Mouse (Mus musculus) limb, embryonic 14.5 days (tissue): ENCODE results near the gene Ms4a8a. TPM values are rescaled to one million over a fixed set of nuclear protein-coding genes. Genes with fewer than 3 reads are reported as not detected.
"Not testable (repeated sequence)": the region's sequence is repeated elsewhere in the genome, so short reads cannot be mapped to it uniquely, and the experiment has no call there.

Experiments used
- ATAC-seq: fragments of 200-750 bp; cut with Nextera tagmentation; 2 replicates; pipeline ENCODE4 v1.8.0; 2017; ENCODE audit warnings: low read depth, moderate number of reproducible peaks, moderate TSS enrichment; ENCODE audit not compliant: low FRiP score
- DNase-seq: peaks from one replicate; pipeline ENCODE4 v3.0.0-alpha.2; 2015; ENCODE audit warnings: low spot score
- H3K27ac ChIP-seq: fragments of 300-500 bp; sonication (generic); replicated peaks from 2 replicates; pipeline ENCODE4 v1.5.1; 2014; ENCODE audit warnings: low read depth, mild to moderate bottlenecking, low read length, moderate library complexity, mixed read lengths
- H3K27me3 ChIP-seq: fragments of 300-500 bp; sonication (generic); 2 replicates; pipeline ENCODE4 v1.6.1; 2014; ENCODE audit warnings: low read length, mixed read lengths; ENCODE audit not compliant: control insufficient read depth, insufficient read depth
- H3K36me3 ChIP-seq: fragments of 300-500 bp; sonication (generic); 2 replicates; pipeline ENCODE4 v1.6.1; 2014; ENCODE audit warnings: mild to moderate bottlenecking, low read length, moderate library complexity, mixed read lengths; ENCODE audit not compliant: control insufficient read depth, insufficient read depth
- H3K4me1 ChIP-seq: fragments of 300-500 bp; sonication (generic); 2 replicates; pipeline ENCODE4 v1.6.1; 2014; ENCODE audit warnings: antibody characterized with exemption, low read length, mixed read lengths; ENCODE audit not compliant: control insufficient read depth, insufficient read depth
- H3K4me2 ChIP-seq: fragments of 300-500 bp; sonication (generic); replicated peaks from 2 replicates; pipeline ENCODE4 v1.6.1; 2014; ENCODE audit warnings: low read depth, mild to moderate bottlenecking, low read length, moderate library complexity; ENCODE audit not compliant: severe bottlenecking
- H3K4me3 ChIP-seq: fragments of 300-500 bp; sonication (generic); replicated peaks from 2 replicates; pipeline ENCODE4 v1.5.1; 2014; ENCODE audit warnings: low read length
- H3K9ac ChIP-seq: fragments of 300-500 bp; sonication (generic); 2 replicates; pipeline ENCODE4 v1.6.1; 2014; ENCODE audit warnings: mild to moderate bottlenecking, low read depth, low read length, moderate library complexity; ENCODE audit not compliant: severe bottlenecking
- H3K9me3 ChIP-seq: fragments of 300-500 bp; sonication (generic); 2 replicates; pipeline ENCODE4 v1.6.1; 2016; ENCODE audit warnings: low read length; ENCODE audit not compliant: control insufficient read depth
- POLR2A ChIP-seq: fragments of 200-500 bp; IDR thresholded peaks from 2 replicates; pipeline ENCODE4 v1.8.0; 2012; ENCODE audit warnings: inconsistent platforms, mild to moderate bottlenecking, moderate library complexity, borderline replicate concordance; ENCODE audit not compliant: insufficient read depth, insufficient read length; ENCODE audit errors: extremely low read depth
- WGBS: fragments of 180-500 bp; shearing (Covaris S2); extraction: QIAGEN DNeasy Blood & Tissue Kit; methylation state at CpG from one replicate; pipeline ENCODE4 v1.1.7; 2014; 5-methylcytosine and 5-hydroxymethylcytosine counted together
- polyA plus RNA-seq, 2 experiments: library from polyadenylated mRNA; depleted of rRNA in 1 of 2; stranded (reverse) in 1 of 2; unstranded in 1 of 2; fragments of >200 nt; fragmentation: Nextera tagmentation in 1 of 2; extraction: Ambion mirVana in 1 of 2; gene quantifications; 2 replicates each; pipeline versions ENCODE4 v1.2.1 to v1.2.3; 2012 to 2014

Gene Ms4a8a
- polyA plus RNA-seq (2012; rRNA removed) (0.06 TPM in 1 of 2 replicates, not detected in the other), polyA plus RNA-seq (2014; fragmentation: Nextera tagmentation; extraction: Ambion mirVana) (not detected in 2 replicates)

GRCm38 (mm10) chr19:11080934-11081333 lies at the start of gene Ms4a8a:
TSS of gene Ms4a8a (minus strand) at chr19:11081102.
- no peak for TF ChIP-seq POLR2A
- ATAC-seq (no peak), DNase-seq (no peak)
- Histone ChIP-seq H3K27ac (no peak within 1 kb of the TSS), H3K4me1 (no peaks in the 10 kb centered on the region), H3K9ac (no peak within 1 kb of the TSS), H3K4me3 (no peak within 1 kb of the TSS), H3K36me3 (no peaks in the 10 kb centered on the region), H3K9me3 (no peaks in the 10 kb centered on the region), H3K27me3 (no peaks in the 10 kb centered on the region), H3K4me2 (no peak within 1 kb of the TSS)
- 84% methylated on average over 4 of the region's 4 CpGs for WGBS

DNA sequence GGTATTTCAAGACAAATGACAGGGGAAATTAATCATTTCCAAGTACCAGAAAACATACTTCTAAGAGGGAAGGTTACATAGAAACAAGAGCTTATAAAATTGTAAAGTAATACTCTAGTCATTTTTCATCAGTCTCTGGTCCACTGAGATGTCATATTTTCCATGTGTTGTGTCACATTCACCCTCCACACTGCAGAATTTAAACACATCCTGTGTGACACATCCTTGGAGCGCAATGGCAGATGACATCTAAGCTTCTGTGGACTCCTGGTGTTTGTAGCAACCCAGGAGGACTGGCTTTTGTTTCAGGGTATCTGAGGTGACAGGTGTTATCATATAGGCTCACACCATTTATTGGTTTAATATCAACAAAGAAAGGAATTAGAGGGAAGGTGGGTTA lies 48.8 kb upstream of the Ms4a8a start:
- Histone ChIP-seq H3K27ac (no peak overlapping the region), H3K9ac (no peak overlapping the region), H3K27me3 (no peaks in the 10 kb centered on the region), H3K4me2 (no peak overlapping the region), H3K4me1 (no peaks in the 10 kb centered on the region), H3K36me3 (no peaks in the 10 kb centered on the region), H3K9me3 (peaks cover 3% of the 10 kb centered on the region), H3K4me3 (no peak overlapping the region)
- 89% methylated on average over 1 of the region's 1 CpGs for WGBS
- no peak for TF ChIP-seq POLR2A
- ATAC-seq (no peak), DNase-seq (no peak)

GRCm38 (mm10) chr19:11121016-11121420 lies 40.1 kb upstream of the Ms4a8a start:
- H3K4me1 ChIP-seq, DNase-seq, H3K27me3 ChIP-seq, H3K9me3 ChIP-seq, H3K27ac ChIP-seq, H3K36me3 ChIP-seq: not testable (repeated sequence)
- Histone ChIP-seq H3K4me2 (peak overlapping the region; percentile 42; the same call in 1 of the 2 replicates), H3K9ac (peak overlapping the region; percentile 58), H3K4me3 (peak overlapping the region; percentile 35)
- WGBS = under 1% methylated on average over 13 of the region's 38 CpGs
- peak; percentile 97 for ATAC-seq

DNA sequence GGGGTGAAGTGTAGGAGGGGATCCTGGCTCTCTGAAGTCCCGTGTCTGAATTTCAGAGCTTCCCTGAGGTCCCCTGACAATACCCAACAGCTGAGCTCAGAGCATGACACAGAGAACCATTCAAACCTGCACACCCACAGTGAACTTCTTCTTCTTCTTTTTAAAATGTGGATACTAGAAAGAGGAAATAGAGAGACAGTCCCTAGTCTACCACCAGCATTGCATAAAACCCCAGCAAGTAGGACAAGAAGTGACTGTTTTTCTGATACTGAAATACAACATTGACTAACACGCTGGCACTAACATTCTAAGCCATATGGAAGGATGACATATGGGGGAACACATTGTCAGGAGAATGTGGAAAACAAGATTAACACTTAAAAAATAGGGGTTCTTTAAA lies 38.4 kb upstream of the Ms4a8a start:
- no peak for ATAC-seq
- TF ChIP-seq POLR2A = no peak

GRCm38 (mm10) chr19:11107746-11108145 lies 26.8 kb upstream of the Ms4a8a start:
- no peak overlapping the region for H3K9ac ChIP-seq
- H3K27ac ChIP-seq = no peak overlapping the region
- no peaks in the 10 kb centered on the region for H3K27me3 ChIP-seq
- TF ChIP-seq POLR2A = no peak
- no peak for ATAC-seq
- H3K4me3 ChIP-seq = no peak overlapping the region
- DNase-seq = no peak
- H3K9me3 ChIP-seq = no peaks in the 10 kb centered on the region
- WGBS = 67% methylated on average over 3 of the region's 3 CpGs
- H3K36me3 ChIP-seq = no peaks in the 10 kb centered on the region
- no peak overlapping the region for H3K4me2 ChIP-seq
- no peaks in the 10 kb centered on the region for H3K4me1 ChIP-seq

More for the DNA sequence above, 38.4 kb upstream of the Ms4a8a start:
- Histone ChIP-seq H3K27ac (no peak overlapping the region), H3K9ac (no peak overlapping the region), H3K9me3 (no peaks in the 10 kb centered on the region), H3K4me3 (no peak overlapping the region), H3K27me3 (no peaks in the 10 kb centered on the region), H3K4me2 (no peak overlapping the region), H3K4me1 (no peaks in the 10 kb centered on the region), H3K36me3 (no peaks in the 10 kb centered on the region)
- 93% methylated on average over 2 of the region's 2 CpGs for WGBS
- DNase-seq = no peak

DNA sequence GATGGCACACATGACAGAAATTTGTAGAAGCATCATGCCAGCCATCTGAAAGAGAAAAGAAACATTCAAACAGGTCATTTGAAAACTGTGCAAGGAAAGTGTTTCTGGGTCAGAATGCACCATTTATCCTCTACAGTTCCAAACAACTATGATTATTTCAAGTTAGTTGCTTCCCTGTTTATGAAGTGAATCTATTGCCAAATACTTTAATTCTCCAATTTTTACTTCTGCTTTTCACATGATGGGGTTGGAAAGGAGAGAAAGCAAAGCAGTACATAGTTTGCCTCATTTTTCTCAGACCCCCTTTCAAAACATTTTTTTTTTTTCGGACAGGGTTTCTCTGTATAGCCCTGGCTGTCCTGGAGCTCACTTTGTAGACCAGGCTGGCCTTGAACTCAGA lies 21.0 kb upstream of the Ms4a8a start:
- no peak overlapping the region for H3K27ac ChIP-seq
- ATAC-seq (no peak), DNase-seq (no peak)
- no peaks in the 10 kb centered on the region for H3K9me3 ChIP-seq
- H3K4me1 ChIP-seq = no peaks in the 10 kb centered on the region
- H3K36me3 ChIP-seq = no peaks in the 10 kb centered on the region
- WGBS = 54% methylated on average over 1 of the region's 1 CpGs
- H3K4me2 ChIP-seq = no peak overlapping the region
- H3K27me3 ChIP-seq = no peaks in the 10 kb centered on the region
- no peak for TF ChIP-seq POLR2A
- H3K9ac ChIP-seq = no peak overlapping the region
- H3K4me3 ChIP-seq = no peak overlapping the region
